In genomic region chr7:88356871-88357776, GRCm38 (mm10) we compare ENCODE assay signal across 9 mouse cellular contexts.
A peak's percentile ranks its signal among the peaks of the same experiment; 100 is the strongest.
DNase-seq lines count a peak whose midpoint lies in the region; ATAC-seq and TF ChIP-seq lines count a peak whose summit lies in the region.
"Had no signal": no experiment of that assay in that cellular context is flagged by ENCODE, and none has a peak within 500 bp of the region (broad histone marks: within the 10 kb centered on the region; RNA-seq: fewer than 3 reads in every experiment).

No protein-coding gene starts in this region.

- no peaks in the 10 kb centered on the region for H3K4me1 ChIP-seq in liver, embryonic 12.5 days
- H3K4me1 ChIP-seq in bone marrow macrophage, adult 2 months (ENCODE audit: control insufficient read depth, insufficient read depth, low read length) = peaks cover 3% of the 10 kb centered on the region
- H3K4me1 ChIP-seq: heart, embryonic 13.5 days had no signal

- H3K9ac ChIP-seq in liver, embryonic 12.5 days = no peak overlapping the region
- H3K9ac ChIP-seq: heart, embryonic 13.5 days had no signal

- H3K27ac ChIP-seq in liver, embryonic 12.5 days = no peak overlapping the region
- H3K27ac ChIP-seq in bone marrow macrophage, adult 2 months (ENCODE audit: insufficient read depth, low read depth, low read length) = peak overlapping the region; percentile 3; the same call in 1 of the 2 replicates
- H3K27ac ChIP-seq: heart, embryonic 13.5 days had no signal

- no peak overlapping the region for H3K4me2 ChIP-seq in liver, embryonic 12.5 days
- H3K4me2 ChIP-seq: heart, embryonic 13.5 days had no signal

- no peaks in the 10 kb centered on the region for H3K9me3 ChIP-seq in liver, embryonic 12.5 days (replicated peaks)

- TF ChIP-seq POLR2A in bone marrow macrophage, adult 2 months (IDR thresholded peaks at IDR 0.05; ENCODE audit: borderline replicate concordance, low read depth, low read length) = no peak

- H3K27me3 ChIP-seq in liver, embryonic 12.5 days (replicated peaks) = no peaks in the 10 kb centered on the region
- H3K27me3 ChIP-seq in splenic B cell, adult 2 months (ENCODE audit: control insufficient read depth, insufficient read depth, low read length, poor library complexity, severe bottlenecking) = no peaks in the 10 kb centered on the region
- H3K27me3 ChIP-seq: heart, embryonic 13.5 days had no signal

- no peak for TF ChIP-seq CTCF in bone marrow macrophage, adult 2 months (IDR thresholded peaks at IDR 0.05; ENCODE audit: low read depth, low read length)

- no peak overlapping the region for H3K4me3 ChIP-seq in liver, embryonic 12.5 days
- no peak overlapping the region for H3K4me3 ChIP-seq in bone marrow macrophage, adult 2 months (ENCODE audit: insufficient read depth, low read length)
- H3K4me3 ChIP-seq: heart, embryonic 13.5 days had no signal

- DNase-seq in cerebellum, postnatal 14 days = peak; percentile 49 to 52
- DNase-seq in cerebellum, postnatal 36 days = no peak
- DNase-seq in liver = peak; percentile 3
- DNase-seq in kidney, postnatal 14 days = peak; percentile 22
- peak; percentile 63 for DNase-seq in splenic B cell, adult 2 months (ENCODE audit: low read depth, low spot score)
- no peak for DNase-seq in right cerebral cortex, postnatal 25 days

- 32% methylated on average over 4 of the region's 4 CpGs for WGBS in liver, embryonic 12.5 days (ENCODE audit: insufficient replicate concordance)

- H3K36me3 ChIP-seq in liver, embryonic 12.5 days = no peaks in the 10 kb centered on the region
- H3K36me3 ChIP-seq in splenic B cell, adult 2 months (ENCODE audit: control insufficient read depth, insufficient read depth, low read length, poor library complexity, severe bottlenecking) = no peaks in the 10 kb centered on the region
- H3K36me3 ChIP-seq: heart, embryonic 13.5 days had no signal

- ATAC-seq in liver, embryonic 12.5 days = no peak

Comparison
In these comparisons a context has a peak if more than half of its experiments do, and no peak if none do; other contexts are left out.
1. DNase-seq: peak in cerebellum, postnatal 14 days (2 of 2), liver (single experiment), kidney, postnatal 14 days (single experiment) and splenic B cell, adult 2 months (single experiment); none in cerebellum, postnatal 36 days (0 of 2) and right cerebral cortex, postnatal 25 days (single experiment).